Mouse (Mus musculus) T-helper 2 cell (primary cell): Measurements from ENCODE around the gene Cavin2.

Experiments
- in situ Hi-C: fragments of 300-600 bp; cut with MboI, MseI; formaldehyde crosslinking; loops from one replicate; pipeline ENCODE4 v1.15.1; 2025; ENCODE audit warnings: high pct_unique_total_duplicates

The Cavin2 gene

GRCm38 (mm10) chr1:51288755-51289619 lies at the start of gene Cavin2:
TSS of gene Cavin2 (plus strand) at chr1:51289126.
- in situ Hi-C loops = no loop called here

GRCm38 (mm10) chr1:51241311-51241986 lies 47.5 kb upstream of the Cavin2 start:
- in situ Hi-C loops = no loop called here

GRCm38 (mm10) chr1:51243294-51243693 lies 45.6 kb upstream of the Cavin2 start:
- in situ Hi-C loops = no loop called here

- in situ Hi-C loops = no loop called here
These were observed 45.1 kb upstream of the Cavin2 start for GRCm38 (mm10) chr1:51243869-51244268.

- in situ Hi-C loops = no loop called here
These were observed 43.5 kb upstream of the Cavin2 start for GRCm38 (mm10) chr1:51245381-51245780.

GRCm38 (mm10) chr1:51250302-51250701 lies 38.6 kb upstream of the Cavin2 start:
- in situ Hi-C loops = no loop called here

- in situ Hi-C loops = loop anchor here (5.0 kb wide), 1 partner anchor 72 kb away; no protein-coding TSS in a partner anchor
These were observed 23.7 kb upstream of the Cavin2 start for GRCm38 (mm10) chr1:51265118-51265800.

GRCm38 (mm10) chr1:51265926-51266325 lies 23.0 kb upstream of the Cavin2 start:
- in situ Hi-C loops = loop anchor here (5.0 kb wide), 1 partner anchor 71 kb away; no protein-coding TSS in a partner anchor

GRCm38 (mm10) chr1:51267125-51267524 lies 21.8 kb upstream of the Cavin2 start:
- in situ Hi-C loops = loop anchor here (5.0 kb wide), 1 partner anchor 70 kb away; no protein-coding TSS in a partner anchor

GRCm38 (mm10) chr1:51268225-51268624 lies 20.7 kb upstream of the Cavin2 start:
- in situ Hi-C loops = loop anchor here (5.0 kb wide), 1 partner anchor 69 kb away; no protein-coding TSS in a partner anchor

- in situ Hi-C loops = no loop called here
These were observed 18.6 kb upstream of the Cavin2 start for GRCm38 (mm10) chr1:51270196-51270935.

- in situ Hi-C loops = no loop called here
These were observed 17.1 kb upstream of the Cavin2 start for GRCm38 (mm10) chr1:51271845-51272244.

- in situ Hi-C loops = no loop called here
These were observed 16.2 kb upstream of the Cavin2 start for GRCm38 (mm10) chr1:51272583-51273201.

- in situ Hi-C loops = no loop called here
These were observed 10.9 kb upstream of the Cavin2 start for GRCm38 (mm10) chr1:51277879-51278567.

GRCm38 (mm10) chr1:51288201-51288600 lies 725 bp upstream of the Cavin2 start:
- in situ Hi-C loops = no loop called here

GRCm38 (mm10) chr1:51289620-51290445 lies 907 bp downstream of the Cavin2 start:
- in situ Hi-C loops = no loop called here

- in situ Hi-C loops = no loop called here
These were observed 1.7 kb downstream of the Cavin2 start for GRCm38 (mm10) chr1:51290634-51291033.

- in situ Hi-C loops = no loop called here
These were observed 3.4 kb downstream of the Cavin2 start for GRCm38 (mm10) chr1:51292348-51292747.

- in situ Hi-C loops = no loop called here
These were observed 11.5 kb downstream of the Cavin2 start for GRCm38 (mm10) chr1:51300295-51300930.
